Mouse (Mus musculus): ENCODE results near the gene Nrxn1. TPM values are rescaled to one million over a fixed set of nuclear protein-coding genes. Genes with fewer than 3 reads are reported as not detected.

Nrxn1 gene
- polyA plus RNA-seq, 1 experiment from 2014 or later: 2.4 TPM

- Histone ChIP-seq H3K9ac (ENCODE audit: low read length) (no peak overlapping the region), H3K4me3 (ENCODE audit: low read length) (no peak overlapping the region), H3K9me3 (ENCODE audit: control insufficient read depth, low read length) (no peaks in the 10 kb centered on the region), H3K27ac (ENCODE audit: low read length) (no peak overlapping the region), H3K27me3 (ENCODE audit: control insufficient read depth, insufficient read depth, low read depth, low read length) (no peaks in the 10 kb centered on the region), H3K4me1 (replicated peaks; ENCODE audit: control insufficient read depth, insufficient read depth, low read length) (no peaks in the 10 kb centered on the region), H3K4me2 (ENCODE audit: low read depth, low read length) (no peak overlapping the region), H3K36me3 (ENCODE audit: control insufficient read depth, insufficient read depth, low read length) (no peaks in the 10 kb centered on the region)
- ATAC-seq (ENCODE audit: low read depth): no peak
- WGBS: 63% methylated on average over 3 of the region's 3 CpGs
Observed at GRCm38 (mm10) chr17:90094999-90095398, 997.9 kb downstream of the Nrxn1 start.

- H3K9me3 ChIP-seq (ENCODE audit: control insufficient read depth, low read length): no peaks in the 10 kb centered on the region
- peak; percentile 97 for ATAC-seq (ENCODE audit: low read depth)
- no peaks in the 10 kb centered on the region for H3K36me3 ChIP-seq (ENCODE audit: control insufficient read depth, insufficient read depth, low read length)
- under 1% methylated on average over 12 of the region's 12 CpGs for WGBS
- no peak overlapping the region for H3K27ac ChIP-seq (ENCODE audit: low read length)
- peak overlapping the region; percentile 23 for H3K4me3 ChIP-seq (ENCODE audit: low read length)
- peak overlapping the region; percentile 55 for H3K4me2 ChIP-seq (ENCODE audit: low read depth, low read length)
- H3K4me1 ChIP-seq (replicated peaks; ENCODE audit: control insufficient read depth, insufficient read depth, low read length): no peaks in the 10 kb centered on the region
- no peaks in the 10 kb centered on the region for H3K27me3 ChIP-seq (ENCODE audit: control insufficient read depth, insufficient read depth, low read depth, low read length)
- H3K9ac ChIP-seq (ENCODE audit: low read length): no peak overlapping the region
Observed at GRCm38 (mm10) chr17:90088314-90088650, 1004.6 kb downstream of the Nrxn1 start.

GRCm38 (mm10) chr17:90087616-90088313, 1005.1 kb downstream of the Nrxn1 start:
- no peaks in the 10 kb centered on the region for H3K27me3 ChIP-seq (ENCODE audit: control insufficient read depth, insufficient read depth, low read depth, low read length)
- no peaks in the 10 kb centered on the region for H3K4me1 ChIP-seq (replicated peaks; ENCODE audit: control insufficient read depth, insufficient read depth, low read length)
- no peak overlapping the region for H3K27ac ChIP-seq (ENCODE audit: low read length)
- peak overlapping the region; percentile 23 for H3K4me3 ChIP-seq (ENCODE audit: low read length)
- H3K9ac ChIP-seq (ENCODE audit: low read length): no peak overlapping the region
- H3K9me3 ChIP-seq (ENCODE audit: control insufficient read depth, low read length): no peaks in the 10 kb centered on the region
- peak; percentile 12; the same call in 1 of the 2 replicates for ATAC-seq (ENCODE audit: low read depth)
- no peaks in the 10 kb centered on the region for H3K36me3 ChIP-seq (ENCODE audit: control insufficient read depth, insufficient read depth, low read length)
- WGBS: 49% methylated on average over 11 of the region's 11 CpGs
- peak overlapping the region; percentile 55 for H3K4me2 ChIP-seq (ENCODE audit: low read depth, low read length)

- 42% methylated on average over 1 of the region's 1 CpGs for WGBS
- ATAC-seq (ENCODE audit: low read depth): no peak
- H3K9me3 ChIP-seq (ENCODE audit: control insufficient read depth, low read length): no peaks in the 10 kb centered on the region
Observed at GRCm38 (mm10) chr17:90086826-90087225, 1006.0 kb downstream of the Nrxn1 start.

DNA sequence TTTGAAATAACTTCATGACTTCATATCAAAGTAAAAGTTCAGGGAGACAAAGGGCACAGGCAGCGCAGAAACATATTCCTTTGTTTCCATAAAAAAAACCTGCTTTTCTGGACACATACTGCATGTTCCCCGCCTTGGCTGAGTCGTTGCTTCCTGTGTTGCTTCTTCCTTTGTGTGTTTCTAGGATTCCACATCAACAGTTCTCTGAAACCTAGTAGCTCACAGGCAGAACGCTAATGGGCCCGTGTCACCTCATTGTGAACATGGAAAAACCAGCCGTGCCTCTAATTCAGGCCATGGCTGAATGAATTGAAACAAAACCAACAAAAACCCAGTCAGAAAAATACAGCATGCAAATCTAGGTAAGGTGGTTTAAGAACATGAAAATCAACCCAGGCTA, 1013.9 kb downstream of the Nrxn1 start:
- H3K4me2 ChIP-seq (ENCODE audit: low read depth, low read length): no peak overlapping the region
- H3K4me1 ChIP-seq (replicated peaks; ENCODE audit: control insufficient read depth, insufficient read depth, low read length): no peaks in the 10 kb centered on the region
- no peak overlapping the region for H3K27ac ChIP-seq (ENCODE audit: low read length)
- no peaks in the 10 kb centered on the region for H3K27me3 ChIP-seq (ENCODE audit: control insufficient read depth, insufficient read depth, low read depth, low read length)
- no peak overlapping the region for H3K9ac ChIP-seq (ENCODE audit: low read length)
- WGBS: 65% methylated on average over 6 of the region's 6 CpGs
- H3K36me3 ChIP-seq (ENCODE audit: control insufficient read depth, insufficient read depth, low read length): no peaks in the 10 kb centered on the region
- no peaks in the 10 kb centered on the region for H3K9me3 ChIP-seq (ENCODE audit: control insufficient read depth, low read length)
- no peak for ATAC-seq (ENCODE audit: low read depth)
- H3K4me3 ChIP-seq (ENCODE audit: low read length): no peak overlapping the region

More at GRCm38 (mm10) chr17:90086826-90087225, 1006.0 kb downstream of the Nrxn1 start:
- Histone ChIP-seq H3K27ac (ENCODE audit: low read length) (no peak overlapping the region), H3K4me2 (ENCODE audit: low read depth, low read length) (no peak overlapping the region), H3K36me3 (ENCODE audit: control insufficient read depth, insufficient read depth, low read length) (no peaks in the 10 kb centered on the region), H3K27me3 (ENCODE audit: control insufficient read depth, insufficient read depth, low read depth, low read length) (no peaks in the 10 kb centered on the region), H3K4me1 (replicated peaks; ENCODE audit: control insufficient read depth, insufficient read depth, low read length) (no peaks in the 10 kb centered on the region), H3K9ac (ENCODE audit: low read length) (no peak overlapping the region), H3K4me3 (ENCODE audit: low read length) (no peak overlapping the region)

GRCm38 (mm10) chr17:90078488-90078887, 1014.4 kb downstream of the Nrxn1 start:
- Histone ChIP-seq H3K36me3 (ENCODE audit: control insufficient read depth, insufficient read depth, low read length) (no peaks in the 10 kb centered on the region), H3K9ac (ENCODE audit: low read length) (no peak overlapping the region), H3K27ac (ENCODE audit: low read length) (no peak overlapping the region), H3K9me3 (ENCODE audit: control insufficient read depth, low read length) (no peaks in the 10 kb centered on the region), H3K4me3 (ENCODE audit: low read length) (no peak overlapping the region), H3K27me3 (ENCODE audit: control insufficient read depth, insufficient read depth, low read depth, low read length) (no peaks in the 10 kb centered on the region), H3K4me1 (replicated peaks; ENCODE audit: control insufficient read depth, insufficient read depth, low read length) (no peaks in the 10 kb centered on the region), H3K4me2 (ENCODE audit: low read depth, low read length) (no peak overlapping the region)
- WGBS: 51% methylated on average over 3 of the region's 3 CpGs
- ATAC-seq (ENCODE audit: low read depth): no peak

DNA sequence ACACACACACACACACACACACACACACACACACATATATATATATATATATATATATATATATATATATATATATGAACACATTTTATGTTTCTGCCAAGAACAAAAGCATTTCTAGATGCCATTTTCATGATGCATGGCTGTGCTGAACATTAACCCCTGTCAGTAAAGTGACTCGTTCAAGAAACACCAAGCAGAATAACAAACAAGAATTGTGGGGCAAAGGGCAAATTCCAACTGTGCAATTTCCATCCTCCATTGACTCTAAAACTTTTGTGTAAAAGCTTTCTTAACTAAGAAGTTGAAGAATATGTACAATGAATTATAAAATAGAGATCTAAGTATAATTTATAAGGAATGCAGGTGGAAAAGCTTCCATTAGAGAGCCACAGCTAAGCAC, 1030.0 kb downstream of the Nrxn1 start:
- no peak overlapping the region for H3K9ac ChIP-seq (ENCODE audit: low read length)
- no peak overlapping the region for H3K4me3 ChIP-seq (ENCODE audit: low read length)
- no peak for ATAC-seq (ENCODE audit: low read depth)
- no peaks in the 10 kb centered on the region for H3K4me1 ChIP-seq (replicated peaks; ENCODE audit: control insufficient read depth, insufficient read depth, low read length)
- no peaks in the 10 kb centered on the region for H3K27me3 ChIP-seq (ENCODE audit: control insufficient read depth, insufficient read depth, low read depth, low read length)
- H3K9me3 ChIP-seq (ENCODE audit: control insufficient read depth, low read length): no peaks in the 10 kb centered on the region
- WGBS: 14% methylated on average over 1 of the region's 1 CpGs
- H3K27ac ChIP-seq (ENCODE audit: low read length): no peak overlapping the region
- no peak overlapping the region for H3K4me2 ChIP-seq (ENCODE audit: low read depth, low read length)
- H3K36me3 ChIP-seq (ENCODE audit: control insufficient read depth, insufficient read depth, low read length): no peaks in the 10 kb centered on the region

- no peaks in the 10 kb centered on the region for H3K36me3 ChIP-seq (ENCODE audit: control insufficient read depth, insufficient read depth, low read length)
- no peak overlapping the region for H3K4me3 ChIP-seq (ENCODE audit: low read length)
- no peak overlapping the region for H3K4me2 ChIP-seq (ENCODE audit: low read depth, low read length)
- H3K4me1 ChIP-seq (replicated peaks; ENCODE audit: control insufficient read depth, insufficient read depth, low read length): no peaks in the 10 kb centered on the region
- no peak overlapping the region for H3K27ac ChIP-seq (ENCODE audit: low read length)
- no peak overlapping the region for H3K9ac ChIP-seq (ENCODE audit: low read length)
- no peak for ATAC-seq (ENCODE audit: low read depth)
- no peaks in the 10 kb centered on the region for H3K27me3 ChIP-seq (ENCODE audit: control insufficient read depth, insufficient read depth, low read depth, low read length)
- no peaks in the 10 kb centered on the region for H3K9me3 ChIP-seq (ENCODE audit: control insufficient read depth, low read length)
- 43% methylated on average over 5 of the region's 5 CpGs for whole genome bisulfite sequencing
Observed at GRCm38 (mm10) chr17:90060872-90061271, 1032.0 kb downstream of the Nrxn1 start.

DNA sequence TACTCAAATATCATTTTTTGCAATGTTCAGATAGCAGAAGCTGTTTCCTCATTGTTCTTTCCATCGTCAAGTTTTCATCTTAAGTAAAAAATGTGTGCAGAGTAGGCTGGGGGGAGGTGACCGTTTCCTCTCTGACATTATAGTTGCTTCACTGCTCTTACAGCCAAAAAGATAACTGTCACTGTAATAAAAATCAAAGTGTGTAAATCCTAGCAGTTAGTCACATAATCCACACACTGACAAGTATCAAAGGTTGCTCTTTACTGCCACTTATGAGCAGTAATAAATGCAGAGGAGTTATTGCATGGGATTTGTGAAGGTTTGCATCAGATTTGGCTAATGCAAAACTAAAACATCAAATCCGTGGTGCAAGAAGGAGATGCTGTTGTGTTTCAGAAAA, 1032.7 kb downstream of the Nrxn1 start:
- Histone ChIP-seq H3K4me3 (ENCODE audit: low read length) (no peak overlapping the region), H3K36me3 (ENCODE audit: control insufficient read depth, insufficient read depth, low read length) (no peaks in the 10 kb centered on the region), H3K9ac (ENCODE audit: low read length) (no peak overlapping the region), H3K4me2 (ENCODE audit: low read depth, low read length) (no peak overlapping the region), H3K27me3 (ENCODE audit: control insufficient read depth, insufficient read depth, low read depth, low read length) (no peaks in the 10 kb centered on the region), H3K9me3 (ENCODE audit: control insufficient read depth, low read length) (no peaks in the 10 kb centered on the region), H3K27ac (ENCODE audit: low read length) (no peak overlapping the region), H3K4me1 (replicated peaks; ENCODE audit: control insufficient read depth, insufficient read depth, low read length) (no peaks in the 10 kb centered on the region)
- no peak for ATAC-seq (ENCODE audit: low read depth)
- 35% methylated on average over 3 of the region's 3 CpGs for WGBS
